Mouse (Mus musculus): ENCODE measurements around the gene Desi2. TPM values are rescaled to one million over a fixed set of nuclear protein-coding genes. Genes with fewer than 3 reads are reported as not detected.
A peak's percentile ranks its signal among the peaks of the same experiment; 100 is the strongest.
"Not testable (repeated sequence)": the region's sequence is repeated elsewhere in the genome, so short reads cannot be mapped to it uniquely, and the experiment has no call there.

Desi2 gene
- total and polyA plus RNA-seq, 2 experiments from 2014 or later, result 26.6 to 27.9 TPM

DNA sequence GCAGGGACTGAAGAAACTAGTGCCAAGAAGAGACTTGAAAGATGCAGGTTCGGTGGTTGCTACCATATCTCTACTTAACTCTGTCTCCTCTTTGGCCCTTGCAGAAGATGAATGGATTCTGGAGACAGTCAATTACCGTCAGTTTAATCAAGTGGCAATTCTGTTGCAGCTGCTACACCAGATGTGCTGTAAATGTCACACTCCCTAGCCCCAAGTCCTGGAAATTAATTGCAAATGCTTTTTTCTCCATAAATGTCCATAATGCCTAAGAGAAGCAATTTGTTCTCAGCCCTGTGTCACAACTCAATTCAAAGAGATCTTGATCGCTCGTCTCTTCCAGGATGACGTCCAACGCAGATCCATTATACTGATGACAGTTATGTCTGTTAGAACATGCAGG lies 83.4 kb downstream of the Desi2 start:
- H3K9ac ChIP-seq (replicated peaks; ENCODE audit: low read length, poor library complexity, severe bottlenecking), result no peak overlapping the region
- ATAC-seq (ENCODE audit: low FRiP score), result no peak
- H3K27me3 ChIP-seq (ENCODE audit: insufficient read depth, low read length), result no peaks in the 10 kb centered on the region
- TF ChIP-seq CTCF (IDR thresholded peaks at IDR 0.05), result no peak
- no peaks in the 10 kb centered on the region for H3K4me1 ChIP-seq (ENCODE audit: insufficient read depth, low read length)
- no peak overlapping the region for H3K27ac ChIP-seq (ENCODE audit: low read depth, low read length)
- 90% methylated on average over 6 of the region's 6 CpGs for WGBS
- DNase-seq (ENCODE audit: low spot score), result no peak
- no peaks in the 10 kb centered on the region for H3K36me3 ChIP-seq (ENCODE audit: insufficient read depth, low read length)
- H3K4me3 ChIP-seq (ENCODE audit: low read depth, low read length), result no peak overlapping the region
- no peaks in the 10 kb centered on the region for H3K9me3 ChIP-seq (ENCODE audit: low read length)
- H3K4me2 ChIP-seq (ENCODE audit: low read depth, low read length, poor library complexity, severe bottlenecking), result no peak overlapping the region

DNA sequence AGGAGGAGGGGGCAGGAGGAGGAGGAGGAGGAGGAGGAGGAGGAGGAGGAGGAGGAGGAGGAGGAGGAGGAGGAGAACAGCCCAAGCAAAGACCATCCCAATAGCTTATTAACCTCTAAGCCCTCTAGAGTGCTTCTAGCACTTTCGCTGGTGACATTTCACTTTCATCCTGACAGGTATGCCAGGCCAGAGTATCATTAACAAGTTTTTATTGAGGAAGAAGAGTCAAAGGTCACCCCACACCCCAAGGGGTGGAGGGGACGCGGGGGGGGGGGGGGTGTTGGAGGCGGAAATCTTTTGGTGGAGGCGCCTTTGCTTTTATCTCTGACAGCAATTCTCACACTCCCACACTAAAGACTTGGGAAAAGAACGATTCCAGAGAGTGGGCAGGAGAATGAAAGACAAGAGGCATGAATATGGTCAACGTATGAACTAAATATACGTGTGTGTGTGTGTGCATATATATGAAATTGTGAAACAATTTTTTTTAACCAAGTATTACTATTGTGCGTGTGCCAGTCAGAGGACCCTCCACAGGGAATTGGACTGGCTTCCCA lies 88.0 kb downstream of the Desi2 start:
- WGBS, result 47% methylated on average over 9 of the region's 9 CpGs
- H3K9me3 ChIP-seq (ENCODE audit: low read length), result no peaks in the 10 kb centered on the region
- no peaks in the 10 kb centered on the region for H3K36me3 ChIP-seq (ENCODE audit: insufficient read depth, low read length)
- H3K4me1 ChIP-seq (ENCODE audit: insufficient read depth, low read length), result no peaks in the 10 kb centered on the region
- DNase-seq (ENCODE audit: low spot score) (no peak), ATAC-seq (ENCODE audit: low FRiP score) (no peak)
- H3K9ac ChIP-seq (replicated peaks; ENCODE audit: low read length, poor library complexity, severe bottlenecking), result peak overlapping the region; percentile 84; the same call in 1 of the 2 replicates
- H3K4me3 ChIP-seq (ENCODE audit: low read depth, low read length), result peak overlapping the region; percentile 55
- peak overlapping the region; percentile 90; the same call in 1 of the 2 replicates for H3K27ac ChIP-seq (ENCODE audit: low read depth, low read length)
- no peak for TF ChIP-seq CTCF (IDR thresholded peaks at IDR 0.05)
- H3K27me3 ChIP-seq (ENCODE audit: insufficient read depth, low read length), result no peaks in the 10 kb centered on the region
- H3K4me2 ChIP-seq (ENCODE audit: low read depth, low read length, poor library complexity, severe bottlenecking), result peak overlapping the region; percentile 75

DNA sequence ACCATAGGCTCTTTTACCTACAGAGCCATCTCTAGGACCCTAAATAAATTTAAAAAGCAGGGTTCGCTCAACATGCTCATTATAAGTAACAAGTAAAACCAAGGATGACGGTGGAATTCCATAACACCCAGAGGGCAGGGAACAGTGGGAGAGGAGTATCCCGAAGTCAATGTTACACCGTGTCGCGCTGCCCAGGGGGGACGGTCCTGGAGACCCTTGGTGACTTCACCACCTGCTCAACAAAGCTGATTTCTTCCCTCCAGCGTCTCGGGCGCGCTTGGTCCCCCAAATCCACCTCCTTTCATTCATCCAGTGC lies 88.5 kb downstream of the Desi2 start:
- peak; percentile 41; the same call in 1 of the 2 replicates for ATAC-seq (ENCODE audit: low FRiP score)
- 9% methylated on average over 11 of the region's 11 CpGs for WGBS
- no peak for DNase-seq (ENCODE audit: low spot score)
- Histone ChIP-seq H3K9me3 (ENCODE audit: low read length) (no peaks in the 10 kb centered on the region), H3K4me3 (ENCODE audit: low read depth, low read length) (peak overlapping the region; percentile 55), H3K27ac (ENCODE audit: low read depth, low read length) (peak overlapping the region; percentile 90), H3K4me2 (ENCODE audit: low read depth, low read length, poor library complexity, severe bottlenecking) (peak overlapping the region; percentile 75), H3K27me3 (ENCODE audit: insufficient read depth, low read length) (no peaks in the 10 kb centered on the region), H3K9ac (replicated peaks; ENCODE audit: low read length, poor library complexity, severe bottlenecking) (peak overlapping the region; percentile 84), H3K4me1 (ENCODE audit: insufficient read depth, low read length) (no peaks in the 10 kb centered on the region), H3K36me3 (ENCODE audit: insufficient read depth, low read length) (no peaks in the 10 kb centered on the region)
- TF ChIP-seq CTCF (IDR thresholded peaks at IDR 0.05), result no peak

GRCm38 (mm10) chr1:178276054-178276911 lies 89.1 kb downstream of the Desi2 start:
- H3K4me1 ChIP-seq (ENCODE audit: insufficient read depth, low read length), result no peaks in the 10 kb centered on the region

GRCm38 (mm10) chr1:178283314-178283713 lies 96.1 kb downstream of the Desi2 start:
- not testable (repeated sequence) for H3K4me1 ChIP-seq (ENCODE audit: insufficient read depth, low read length); ATAC-seq (ENCODE audit: low FRiP score); H3K4me3 ChIP-seq (ENCODE audit: low read depth, low read length); H3K27ac ChIP-seq (ENCODE audit: low read depth, low read length); H3K36me3 ChIP-seq (ENCODE audit: insufficient read depth, low read length); H3K4me2 ChIP-seq (ENCODE audit: low read depth, low read length, poor library complexity, severe bottlenecking); H3K27me3 ChIP-seq (ENCODE audit: insufficient read depth, low read length); H3K9me3 ChIP-seq (ENCODE audit: low read length); H3K9ac ChIP-seq (replicated peaks; ENCODE audit: low read length, poor library complexity, severe bottlenecking); DNase-seq (ENCODE audit: low spot score)
- WGBS, result 84% methylated on average over 3 of the region's 3 CpGs

More at GRCm38 (mm10) chr1:178276054-178276911, 89.1 kb downstream of the Desi2 start:
- Histone ChIP-seq H3K27me3 (ENCODE audit: insufficient read depth, low read length) (no peaks in the 10 kb centered on the region), H3K27ac (ENCODE audit: low read depth, low read length) (peak overlapping the region; percentile 90), H3K4me3 (ENCODE audit: low read depth, low read length) (peak overlapping the region; percentile 55), H3K36me3 (ENCODE audit: insufficient read depth, low read length) (no peaks in the 10 kb centered on the region), H3K4me2 (ENCODE audit: low read depth, low read length, poor library complexity, severe bottlenecking) (peak overlapping the region; percentile 75), H3K9ac (replicated peaks; ENCODE audit: low read length, poor library complexity, severe bottlenecking) (peak overlapping the region; percentile 84), H3K9me3 (ENCODE audit: low read length) (no peaks in the 10 kb centered on the region)
- no peak for TF ChIP-seq CTCF (IDR thresholded peaks at IDR 0.05)
- peak; percentile 91 for ATAC-seq (ENCODE audit: low FRiP score)
- DNase-seq (ENCODE audit: low spot score), result peak; percentile 81
- WGBS, result under 1% methylated on average over 62 of the region's 87 CpGs
